Mouse (Mus musculus): Measurements from ENCODE around the gene Jam2. TPM values are rescaled to one million over a fixed set of nuclear protein-coding genes. Genes with fewer than 3 reads are reported as not detected.

Gene Jam2
- total RNA-seq, 1 experiment = 225 TPM

- TF ChIP-seq ZC3H11A (IDR thresholded peaks at IDR 0.05; ENCODE audit: borderline replicate concordance, low read depth, low read length) = no peak
- TF ChIP-seq ZNF384 (IDR thresholded peaks at IDR 0.05; ENCODE audit: low read depth, low read length) = no peak
- no peak for TF ChIP-seq MAFK (IDR thresholded peaks at IDR 0.05; ENCODE audit: insufficient read depth, low read depth, low read length)
- no peak for TF ChIP-seq CHD2 (IDR thresholded peaks at IDR 0.05; ENCODE audit: low read depth, low read length)
- no peak; the same call in 1 of the 2 replicates for TF ChIP-seq HCFC1 (IDR thresholded peaks at IDR 0.05; ENCODE audit: borderline replicate concordance, insufficient read depth, low read length)
- Histone ChIP-seq H3K4me1 (ENCODE audit: control insufficient read depth in 2 of 2, insufficient read depth in 2 of 2, low read length in 2 of 2, poor library complexity in 1 of 2) (peaks cover 2 to 8% of the 10 kb centered on the region in 2 experiments), H3K9ac (ENCODE audit: insufficient read depth, low read depth, low read length, poor library complexity, severe bottlenecking) (peak overlapping the region; percentile 26; the same call in 1 of the 2 replicates), H3K27ac (ENCODE audit: insufficient read depth, low read depth, low read length, poor library complexity, severe bottlenecking) (peak overlapping the region; percentile 96), H3K4me3 (ENCODE audit: insufficient read depth in 1 of 2, low read depth in 1 of 2, low read length in 2 of 2, poor library complexity in 1 of 2, severe bottlenecking in 1 of 2) (peak overlapping the region; percentile 8 to 15; a peak in 3 of 4 replicates), H3K36me3 (ENCODE audit: control insufficient read depth, insufficient read depth, low read length, poor library complexity, severe bottlenecking) (no peaks in the 10 kb centered on the region), H3K9me3 (ENCODE audit: control insufficient read depth, insufficient read depth, low read depth, low read length) (no peaks in the 10 kb centered on the region)
- no peak for DNase-seq (ENCODE audit: low read depth, low spot score)
- in situ Hi-C loops (cut with MboI; ENCODE audit: low sequenced_read_pairs in 2 of 2, unreplicated experiment in 2 of 2) = no loop called here
These were observed 4.1 kb upstream of the Jam2 start for GRCm38 (mm10) chr16:84769619-84770464.

- DNase-seq (ENCODE audit: low read depth, low spot score) = no peak
- H3K4me1 ChIP-seq (ENCODE audit: control insufficient read depth in 2 of 2, insufficient read depth in 2 of 2, low read length in 2 of 2, poor library complexity in 1 of 2) = peaks cover 2 to 8% of the 10 kb centered on the region in 2 experiments
- H3K4me3 ChIP-seq (ENCODE audit: insufficient read depth in 1 of 2, low read depth in 1 of 2, low read length in 2 of 2, poor library complexity in 1 of 2, severe bottlenecking in 1 of 2) = no peak overlapping the region
- in situ Hi-C loops (cut with MboI; ENCODE audit: low sequenced_read_pairs in 2 of 2, unreplicated experiment in 2 of 2) = no loop called here
- no peak overlapping the region for H3K9ac ChIP-seq (ENCODE audit: insufficient read depth, low read depth, low read length, poor library complexity, severe bottlenecking)
- H3K27ac ChIP-seq (ENCODE audit: insufficient read depth, low read depth, low read length, poor library complexity, severe bottlenecking) = peak overlapping the region; percentile 96; the same call in 1 of the 2 replicates
- H3K9me3 ChIP-seq (ENCODE audit: control insufficient read depth, insufficient read depth, low read depth, low read length) = no peaks in the 10 kb centered on the region
- no peaks in the 10 kb centered on the region for H3K36me3 ChIP-seq (ENCODE audit: control insufficient read depth, insufficient read depth, low read length, poor library complexity, severe bottlenecking)
- TF ChIP-seq ZC3H11A (IDR thresholded peaks at IDR 0.05; ENCODE audit: borderline replicate concordance, low read depth, low read length) (no peak), CHD2 (IDR thresholded peaks at IDR 0.05; ENCODE audit: low read depth, low read length) (no peak), MAFK (IDR thresholded peaks at IDR 0.05; ENCODE audit: insufficient read depth, low read depth, low read length) (no peak), HCFC1 (IDR thresholded peaks at IDR 0.05; ENCODE audit: borderline replicate concordance, insufficient read depth, low read length) (no peak), ZNF384 (IDR thresholded peaks at IDR 0.05; ENCODE audit: low read depth, low read length) (no peak)
These were observed 3.0 kb upstream of the Jam2 start for GRCm38 (mm10) chr16:84770891-84771290.

GRCm38 (mm10) chr16:84771461-84771860, 2.5 kb upstream of the Jam2 start:
- Histone ChIP-seq H3K27ac (ENCODE audit: insufficient read depth, low read depth, low read length, poor library complexity, severe bottlenecking) (peak overlapping the region; percentile 17; the same call in 1 of the 2 replicates), H3K4me3 (ENCODE audit: insufficient read depth in 1 of 2, low read depth in 1 of 2, low read length in 2 of 2, poor library complexity in 1 of 2, severe bottlenecking in 1 of 2) (no peak overlapping the region), H3K4me1 (ENCODE audit: control insufficient read depth in 2 of 2, insufficient read depth in 2 of 2, low read length in 2 of 2, poor library complexity in 1 of 2) (peaks cover 2 to 8% of the 10 kb centered on the region in 2 experiments), H3K9me3 (ENCODE audit: control insufficient read depth, insufficient read depth, low read depth, low read length) (no peaks in the 10 kb centered on the region), H3K9ac (ENCODE audit: insufficient read depth, low read depth, low read length, poor library complexity, severe bottlenecking) (no peak overlapping the region), H3K36me3 (ENCODE audit: control insufficient read depth, insufficient read depth, low read length, poor library complexity, severe bottlenecking) (no peaks in the 10 kb centered on the region)
- in situ Hi-C loops (cut with MboI; ENCODE audit: low sequenced_read_pairs in 2 of 2, unreplicated experiment in 2 of 2) = no loop called here
- TF ChIP-seq HCFC1 (IDR thresholded peaks at IDR 0.05; ENCODE audit: borderline replicate concordance, insufficient read depth, low read length) = no peak
- TF ChIP-seq CHD2 (IDR thresholded peaks at IDR 0.05; ENCODE audit: low read depth, low read length) = no peak
- no peak for TF ChIP-seq ZNF384 (IDR thresholded peaks at IDR 0.05; ENCODE audit: low read depth, low read length)
- TF ChIP-seq ZC3H11A (IDR thresholded peaks at IDR 0.05; ENCODE audit: borderline replicate concordance, low read depth, low read length) = no peak
- DNase-seq (ENCODE audit: low read depth, low spot score) = no peak

- Histone ChIP-seq H3K27ac (ENCODE audit: insufficient read depth, low read depth, low read length, poor library complexity, severe bottlenecking) (peak overlapping the region; percentile 14; the same call in 1 of the 2 replicates), H3K9ac (ENCODE audit: insufficient read depth, low read depth, low read length, poor library complexity, severe bottlenecking) (no peak overlapping the region), H3K4me1 (ENCODE audit: control insufficient read depth in 2 of 2, insufficient read depth in 2 of 2, low read length in 2 of 2, poor library complexity in 1 of 2) (peaks cover 2 to 8% of the 10 kb centered on the region in 2 experiments), H3K36me3 (ENCODE audit: control insufficient read depth, insufficient read depth, low read length, poor library complexity, severe bottlenecking) (no peaks in the 10 kb centered on the region), H3K9me3 (ENCODE audit: control insufficient read depth, insufficient read depth, low read depth, low read length) (no peaks in the 10 kb centered on the region), H3K4me3 (ENCODE audit: insufficient read depth in 1 of 2, low read depth in 1 of 2, low read length in 2 of 2, poor library complexity in 1 of 2, severe bottlenecking in 1 of 2) (no peak overlapping the region; a peak in 1 of 4 replicates)
- DNase-seq (ENCODE audit: low read depth, low spot score) = no peak
- TF ChIP-seq ZNF384 (IDR thresholded peaks at IDR 0.05; ENCODE audit: low read depth, low read length) = peak; percentile 96
- TF ChIP-seq ZC3H11A (IDR thresholded peaks at IDR 0.05; ENCODE audit: borderline replicate concordance, low read depth, low read length) = no peak
- in situ Hi-C loops (cut with MboI; ENCODE audit: low sequenced_read_pairs in 2 of 2, unreplicated experiment in 2 of 2) = no loop called here
These were observed 1.2 kb upstream of the Jam2 start for GRCm38 (mm10) chr16:84772496-84773267.
